Mouse (Mus musculus): ENCODE measurements around the gene Pecam1. TPM values are rescaled to one million over a fixed set of nuclear protein-coding genes. Genes with fewer than 3 reads are reported as not detected.

Pecam1 gene
- polyA plus RNA-seq, 1 experiment, result 0.15 TPM

GRCm38 (mm10) chr11:106703931-106704330, 46.5 kb downstream of the Pecam1 start:
- H3K36me3 ChIP-seq (ENCODE audit: control insufficient read depth, insufficient read depth), result no peaks in the 10 kb centered on the region
- no peak overlapping the region for H3K4me3 ChIP-seq (ENCODE audit: insufficient read depth, poor library complexity, severe bottlenecking)
- H3K27me3 ChIP-seq (ENCODE audit: control insufficient read depth, insufficient read depth, insufficient read length), result no peaks in the 10 kb centered on the region
- H3ac ChIP-seq (ENCODE audit: control insufficient read depth, insufficient read length, low read depth), result no peak overlapping the region
- no peaks in the 10 kb centered on the region for H3K79me2 ChIP-seq (ENCODE audit: control insufficient read depth, insufficient read depth)
- no peaks in the 10 kb centered on the region for H3K79me3 ChIP-seq (ENCODE audit: low read depth)
- TF ChIP-seq FOSL1 (IDR thresholded peaks at IDR 0.05; ENCODE audit: insufficient read depth, low read length, poor library complexity, severe bottlenecking) (no peak), USF1 (IDR thresholded peaks at IDR 0.05; ENCODE audit: low read depth) (no peak), CEBPB (IDR thresholded peaks at IDR 0.05; ENCODE audit: low read depth) (no peak), MYOG (IDR thresholded peaks at IDR 0.05; ENCODE audit: control insufficient read depth, extremely low read depth, insufficient read length) (no peak), MYOD1 (IDR thresholded peaks at IDR 0.05; ENCODE audit: control insufficient read depth, insufficient read length, low read depth) (no peak), CTCF (IDR thresholded peaks at IDR 0.05; ENCODE audit: control insufficient read depth, insufficient read depth, insufficient read length) (no peak), MAX (IDR thresholded peaks at IDR 0.05) (no peak)

GRCm38 (mm10) chr11:106702584-106702983, 47.8 kb downstream of the Pecam1 start:
- no peaks in the 10 kb centered on the region for H3K79me3 ChIP-seq (ENCODE audit: low read depth)
- H3K27me3 ChIP-seq (ENCODE audit: control insufficient read depth, insufficient read depth, insufficient read length), result no peaks in the 10 kb centered on the region
- no peak overlapping the region for H3ac ChIP-seq (ENCODE audit: control insufficient read depth, insufficient read length, low read depth)
- TF ChIP-seq CEBPB (IDR thresholded peaks at IDR 0.05; ENCODE audit: low read depth), result no peak
- TF ChIP-seq CTCF (IDR thresholded peaks at IDR 0.05; ENCODE audit: control insufficient read depth, insufficient read depth, insufficient read length), result no peak
- no peak for TF ChIP-seq FOSL1 (IDR thresholded peaks at IDR 0.05; ENCODE audit: insufficient read depth, low read length, poor library complexity, severe bottlenecking)
- TF ChIP-seq USF1 (IDR thresholded peaks at IDR 0.05; ENCODE audit: low read depth), result no peak
- no peak for TF ChIP-seq MYOG (IDR thresholded peaks at IDR 0.05; ENCODE audit: control insufficient read depth, extremely low read depth, insufficient read length)
- no peak for TF ChIP-seq MYOD1 (IDR thresholded peaks at IDR 0.05; ENCODE audit: control insufficient read depth, insufficient read length, low read depth)
- TF ChIP-seq MAX (IDR thresholded peaks at IDR 0.05), result no peak
- no peak overlapping the region for H3K4me3 ChIP-seq (ENCODE audit: insufficient read depth, poor library complexity, severe bottlenecking)
- H3K79me2 ChIP-seq (ENCODE audit: control insufficient read depth, insufficient read depth), result no peaks in the 10 kb centered on the region
- H3K36me3 ChIP-seq (ENCODE audit: control insufficient read depth, insufficient read depth), result no peaks in the 10 kb centered on the region

- no peaks in the 10 kb centered on the region for H3K79me3 ChIP-seq (ENCODE audit: low read depth)
- TF ChIP-seq MYOG (IDR thresholded peaks at IDR 0.05; ENCODE audit: control insufficient read depth, extremely low read depth, insufficient read length), result no peak
- no peaks in the 10 kb centered on the region for H3K36me3 ChIP-seq (ENCODE audit: control insufficient read depth, insufficient read depth)
- H3K27me3 ChIP-seq (ENCODE audit: control insufficient read depth, insufficient read depth, insufficient read length), result no peaks in the 10 kb centered on the region
- no peak overlapping the region for H3ac ChIP-seq (ENCODE audit: control insufficient read depth, insufficient read length, low read depth)
- no peaks in the 10 kb centered on the region for H3K79me2 ChIP-seq (ENCODE audit: control insufficient read depth, insufficient read depth)
- H3K4me3 ChIP-seq (ENCODE audit: insufficient read depth, poor library complexity, severe bottlenecking), result no peak overlapping the region
These were observed 48.8 kb downstream of the Pecam1 start for GRCm38 (mm10) chr11:106701589-106701988.

GRCm38 (mm10) chr11:106699083-106699482, 51.3 kb downstream of the Pecam1 start:
- Histone ChIP-seq H3K4me3 (ENCODE audit: insufficient read depth, poor library complexity, severe bottlenecking) (no peak overlapping the region), H3K36me3 (ENCODE audit: control insufficient read depth, insufficient read depth) (no peaks in the 10 kb centered on the region), H3K79me3 (ENCODE audit: low read depth) (no peaks in the 10 kb centered on the region), H3K79me2 (ENCODE audit: control insufficient read depth, insufficient read depth) (no peaks in the 10 kb centered on the region), H3ac (ENCODE audit: control insufficient read depth, insufficient read length, low read depth) (no peak overlapping the region), H3K27me3 (ENCODE audit: control insufficient read depth, insufficient read depth, insufficient read length) (no peaks in the 10 kb centered on the region)
- TF ChIP-seq USF1 (IDR thresholded peaks at IDR 0.05; ENCODE audit: low read depth) (no peak), MYOG (IDR thresholded peaks at IDR 0.05; ENCODE audit: control insufficient read depth, extremely low read depth, insufficient read length) (no peak), CEBPB (IDR thresholded peaks at IDR 0.05; ENCODE audit: low read depth) (no peak), CTCF (IDR thresholded peaks at IDR 0.05; ENCODE audit: control insufficient read depth, insufficient read depth, insufficient read length) (no peak), MAX (IDR thresholded peaks at IDR 0.05) (no peak), MYOD1 (IDR thresholded peaks at IDR 0.05; ENCODE audit: control insufficient read depth, insufficient read length, low read depth) (no peak), FOSL1 (IDR thresholded peaks at IDR 0.05; ENCODE audit: insufficient read depth, low read length, poor library complexity, severe bottlenecking) (no peak)

GRCm38 (mm10) chr11:106698289-106698688, 52.1 kb downstream of the Pecam1 start:
- no peak overlapping the region for H3ac ChIP-seq (ENCODE audit: control insufficient read depth, insufficient read length, low read depth)
- no peaks in the 10 kb centered on the region for H3K27me3 ChIP-seq (ENCODE audit: control insufficient read depth, insufficient read depth, insufficient read length)
- no peaks in the 10 kb centered on the region for H3K79me3 ChIP-seq (ENCODE audit: low read depth)
- no peak for TF ChIP-seq USF1 (IDR thresholded peaks at IDR 0.05; ENCODE audit: low read depth)
- no peak for TF ChIP-seq FOSL1 (IDR thresholded peaks at IDR 0.05; ENCODE audit: insufficient read depth, low read length, poor library complexity, severe bottlenecking)
- TF ChIP-seq MYOD1 (IDR thresholded peaks at IDR 0.05; ENCODE audit: control insufficient read depth, insufficient read length, low read depth), result no peak
- TF ChIP-seq CEBPB (IDR thresholded peaks at IDR 0.05; ENCODE audit: low read depth), result no peak
- no peak for TF ChIP-seq MAX (IDR thresholded peaks at IDR 0.05)
- TF ChIP-seq CTCF (IDR thresholded peaks at IDR 0.05; ENCODE audit: control insufficient read depth, insufficient read depth, insufficient read length), result no peak
- no peak for TF ChIP-seq MYOG (IDR thresholded peaks at IDR 0.05; ENCODE audit: control insufficient read depth, extremely low read depth, insufficient read length)
- H3K79me2 ChIP-seq (ENCODE audit: control insufficient read depth, insufficient read depth), result no peaks in the 10 kb centered on the region
- no peaks in the 10 kb centered on the region for H3K36me3 ChIP-seq (ENCODE audit: control insufficient read depth, insufficient read depth)
- H3K4me3 ChIP-seq (ENCODE audit: insufficient read depth, poor library complexity, severe bottlenecking), result no peak overlapping the region

GRCm38 (mm10) chr11:106695917-106696316, 54.5 kb downstream of the Pecam1 start:
- TF ChIP-seq CTCF (IDR thresholded peaks at IDR 0.05; ENCODE audit: control insufficient read depth, insufficient read depth, insufficient read length), result no peak
- TF ChIP-seq MYOD1 (IDR thresholded peaks at IDR 0.05; ENCODE audit: control insufficient read depth, insufficient read length, low read depth), result no peak
- TF ChIP-seq MYOG (IDR thresholded peaks at IDR 0.05; ENCODE audit: control insufficient read depth, extremely low read depth, insufficient read length), result no peak
- TF ChIP-seq FOSL1 (IDR thresholded peaks at IDR 0.05; ENCODE audit: insufficient read depth, low read length, poor library complexity, severe bottlenecking), result no peak
- TF ChIP-seq USF1 (IDR thresholded peaks at IDR 0.05; ENCODE audit: low read depth), result no peak
- TF ChIP-seq CEBPB (IDR thresholded peaks at IDR 0.05; ENCODE audit: low read depth), result no peak
- TF ChIP-seq MAX (IDR thresholded peaks at IDR 0.05), result no peak
- no peak overlapping the region for H3ac ChIP-seq (ENCODE audit: control insufficient read depth, insufficient read length, low read depth)
- no peaks in the 10 kb centered on the region for H3K79me3 ChIP-seq (ENCODE audit: low read depth)
- no peak overlapping the region for H3K4me3 ChIP-seq (ENCODE audit: insufficient read depth, poor library complexity, severe bottlenecking)
- no peaks in the 10 kb centered on the region for H3K27me3 ChIP-seq (ENCODE audit: control insufficient read depth, insufficient read depth, insufficient read length)
- H3K79me2 ChIP-seq (ENCODE audit: control insufficient read depth, insufficient read depth), result no peaks in the 10 kb centered on the region
- no peaks in the 10 kb centered on the region for H3K36me3 ChIP-seq (ENCODE audit: control insufficient read depth, insufficient read depth)

Data from C2C12 (cell line).